Mouse (Mus musculus) liver, postnatal 0 days (tissue): ENCODE measurements around the gene Marcks. TPM values are rescaled to one million over a fixed set of nuclear protein-coding genes. Genes with fewer than 3 reads are reported as not detected.
"Not testable (repeated sequence)": the region's sequence is repeated elsewhere in the genome, so short reads cannot be mapped to it uniquely, and the experiment has no call there.

ENCODE experiments used
- ATAC-seq: fragments of 200-750 bp; cut with Nextera tagmentation; 2 replicates; pipeline ENCODE4 v1.8.0; 2017; ENCODE audit warnings: mild to moderate bottlenecking, moderate library complexity
- DNase-seq: peaks from one replicate; pipeline ENCODE4 v3.0.0-alpha.2; 2016
- H3K27ac ChIP-seq: fragments of 300-500 bp; sonication (generic); 2 replicates; pipeline ENCODE4 v1.5.1; 2014; ENCODE audit warnings: antibody characterized with exemption, moderate library complexity, mild to moderate bottlenecking, low read depth
- H3K27me3 ChIP-seq: fragments of 300-500 bp; sonication (generic); 2 replicates; pipeline ENCODE4 v1.6.1; 2014; ENCODE audit warnings: low read length, control low read depth, mixed read lengths; ENCODE audit not compliant: insufficient read depth
- H3K36me3 ChIP-seq: fragments of 300-500 bp; sonication (generic); replicated peaks from 2 replicates; pipeline ENCODE4 v1.6.1; 2014; ENCODE audit warnings: mild to moderate bottlenecking, control low read depth, low read length, moderate library complexity, mixed read lengths; ENCODE audit not compliant: insufficient read depth
- H3K4me1 ChIP-seq: fragments of 300-500 bp; sonication (generic); 2 replicates; pipeline ENCODE4 v1.6.1; 2014; ENCODE audit warnings: antibody characterized with exemption, mild to moderate bottlenecking, control low read depth; ENCODE audit not compliant: insufficient read depth
- H3K4me2 ChIP-seq: fragments of 300-500 bp; sonication (generic); 2 replicates; pipeline ENCODE4 v1.6.1; 2014; ENCODE audit warnings: low read depth, mild to moderate bottlenecking, low read length, moderate library complexity, mixed read lengths
- H3K4me3 ChIP-seq: fragments of 300-500 bp; sonication (generic); 2 replicates; pipeline ENCODE4 v1.5.1; 2014; ENCODE audit warnings: low read depth, low read length
- H3K9ac ChIP-seq: fragments of 300-500 bp; sonication (generic); replicated peaks from 2 replicates; pipeline ENCODE4 v1.6.1; 2014; ENCODE audit warnings: mild to moderate bottlenecking, moderate library complexity
- H3K9me3 ChIP-seq: fragments of 300-500 bp; sonication (generic); 2 replicates; pipeline ENCODE4 v1.6.1; 2016; ENCODE audit warnings: mild to moderate bottlenecking, control low read depth, low read length, mixed read lengths
- CTCF ChIP-seq: sonication (generic); IDR thresholded peaks from 2 replicates; pipeline ENCODE4 v1.5.1; 2016; ENCODE audit warnings: antibody characterized with exemption, low read depth
- EP300 ChIP-seq: IDR thresholded peaks from 2 replicates; pipeline ENCODE4 v1.6.1; 2016; ENCODE audit warnings: antibody characterized with exemption, low read depth, mild to moderate bottlenecking
- WGBS: fragments of 180-500 bp; shearing (Covaris S2); extraction: QIAGEN DNeasy Blood & Tissue Kit; methylation state at CpG from one replicate; pipeline ENCODE4 v1.1.7; 2014; ENCODE audit not compliant: insufficient replicate concordance; 5-methylcytosine and 5-hydroxymethylcytosine counted together
- polyA plus RNA-seq: library from polyadenylated mRNA; unstranded; fragments of >200 nt; fragmentation: Nextera tagmentation; extraction: Ambion mirVana; gene quantifications from 2 replicates; pipeline ENCODE4 v1.2.1, GENCODE M21; 2015

The Marcks gene
- polyA plus RNA-seq, 1 experiment from 2014 or later: 25.3 TPM

- Histone ChIP-seq H3K4me2 (no peak overlapping the region), H3K36me3 (no peaks in the 10 kb centered on the region), H3K4me3 (no peak overlapping the region), H3K27ac (no peak overlapping the region), H3K4me1 (no peaks in the 10 kb centered on the region), H3K27me3 (no peaks in the 10 kb centered on the region), H3K9ac (no peak overlapping the region), H3K9me3 (no peaks in the 10 kb centered on the region; the same call in 1 of the 2 replicates)
- ATAC-seq (no peak), DNase-seq (no peak)
- 67% methylated on average over 3 of the region's 3 CpGs for WGBS
- TF ChIP-seq EP300: no peak
- no peak for TF ChIP-seq CTCF
Observed at GRCm38 (mm10) chr10:37090411-37090810, 48.3 kb downstream of the Marcks start.

- not testable (repeated sequence) for DNase-seq, H3K36me3 ChIP-seq, ATAC-seq, H3K9ac ChIP-seq, H3K27ac ChIP-seq, H3K4me2 ChIP-seq, H3K27me3 ChIP-seq, H3K4me1 ChIP-seq, H3K4me3 ChIP-seq, H3K9me3 ChIP-seq
- 72% methylated on average over 2 of the region's 2 CpGs for WGBS
Observed at GRCm38 (mm10) chr10:37084071-37084470, 54.6 kb downstream of the Marcks start.

Other genes starting within 250 kb of the Marcks start
- 31.2 and 33.4 TPM in 2 replicates for gene Hdac2, start 164.4 kb downstream of the Marcks start, polyA plus RNA-seq